Mouse (Mus musculus) embryonic fibroblast, embryonic 13.5 days (primary cell): Measurements from ENCODE around the gene Fbn1.

Experiments used
- CTCF ChIP-seq: IDR thresholded peaks from 2 replicates; pipeline ENCODE4 v1.5.1; 2011; ENCODE audit warnings: mild to moderate bottlenecking, control low read depth, low read length, moderate library complexity, borderline replicate concordance; ENCODE audit not compliant: insufficient read depth
- POLR2A ChIP-seq: IDR thresholded peaks from 2 replicates; pipeline ENCODE4 v1.6.1; 2011; ENCODE audit warnings: low read depth, mild to moderate bottlenecking, control low read depth, low read length, moderate library complexity

DNA sequence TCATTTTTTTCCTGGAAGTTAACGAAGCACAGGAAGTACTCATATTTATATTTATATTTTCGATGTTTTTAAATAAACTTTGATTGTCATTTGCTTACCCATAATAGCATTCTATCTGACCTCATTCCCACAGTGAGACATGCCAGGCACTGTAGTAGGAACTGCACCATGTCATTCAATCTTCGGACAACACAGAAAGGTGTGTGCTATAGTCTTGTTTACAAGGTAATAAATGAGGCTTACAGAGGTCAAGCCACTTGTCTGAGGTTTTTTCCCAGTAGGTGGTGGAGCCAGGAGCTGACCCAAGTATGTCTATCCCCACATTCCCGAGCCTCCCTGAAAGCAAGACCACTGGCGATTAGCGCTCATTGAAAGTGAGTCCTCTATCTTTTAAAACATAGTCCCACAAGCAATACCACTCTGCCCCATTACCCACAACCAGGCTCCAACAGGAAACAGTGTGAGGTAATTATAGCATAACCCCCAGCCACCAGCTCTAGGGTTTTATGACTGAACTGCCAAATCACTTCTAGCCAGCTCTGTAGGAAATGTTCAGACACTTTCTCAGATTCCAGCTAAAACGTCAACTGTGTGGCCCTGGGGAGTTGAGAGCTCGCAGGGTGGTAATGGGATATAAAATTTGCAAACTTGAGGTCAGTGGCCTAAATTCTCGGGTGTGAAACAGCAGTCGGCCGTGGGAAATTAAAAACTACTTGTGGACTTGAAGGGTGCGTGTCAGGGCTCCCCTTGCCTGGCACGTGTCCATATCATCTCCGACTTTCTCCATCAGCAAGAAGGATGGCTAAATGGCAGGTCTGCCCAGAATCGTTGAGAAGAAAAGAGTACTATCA, 15.5 kb downstream of the Fbn1 start:
- TF ChIP-seq CTCF, result no peak
- TF ChIP-seq POLR2A, result no peak
